Mouse (Mus musculus): ENCODE measurements around the gene Gng8. TPM values are rescaled to one million over a fixed set of nuclear protein-coding genes. Genes with fewer than 3 reads are reported as not detected.

Gene Gng8
- polyA plus RNA-seq, 1 experiment = not detected

- no peak for TF ChIP-seq POLR2A (IDR thresholded peaks at IDR 0.05; ENCODE audit: borderline replicate concordance, low read depth, low read length)
- TF ChIP-seq CTCF (IDR thresholded peaks at IDR 0.05; ENCODE audit: low read depth, low read length) = no peak
- H3K27ac ChIP-seq (ENCODE audit: insufficient read depth, low read depth, low read length) = no peak overlapping the region
- H3K4me3 ChIP-seq (ENCODE audit: insufficient read depth, low read length) = no peak overlapping the region
- H3K4me1 ChIP-seq (ENCODE audit: control insufficient read depth, insufficient read depth, low read length) = no peaks in the 10 kb centered on the region
Measured at GRCm38 (mm10) chr7:16851636-16852035, 40.0 kb upstream of the Gng8 start.

GRCm38 (mm10) chr7:16853302-16853831 lies 38.2 kb upstream of the Gng8 start:
- Histone ChIP-seq H3K27ac (ENCODE audit: insufficient read depth, low read depth, low read length) (no peak overlapping the region), H3K4me1 (ENCODE audit: control insufficient read depth, insufficient read depth, low read length) (no peaks in the 10 kb centered on the region), H3K4me3 (ENCODE audit: insufficient read depth, low read length) (no peak overlapping the region)
- no peak for TF ChIP-seq POLR2A (IDR thresholded peaks at IDR 0.05; ENCODE audit: borderline replicate concordance, low read depth, low read length)
- TF ChIP-seq CTCF (IDR thresholded peaks at IDR 0.05; ENCODE audit: low read depth, low read length) = no peak

DNA sequence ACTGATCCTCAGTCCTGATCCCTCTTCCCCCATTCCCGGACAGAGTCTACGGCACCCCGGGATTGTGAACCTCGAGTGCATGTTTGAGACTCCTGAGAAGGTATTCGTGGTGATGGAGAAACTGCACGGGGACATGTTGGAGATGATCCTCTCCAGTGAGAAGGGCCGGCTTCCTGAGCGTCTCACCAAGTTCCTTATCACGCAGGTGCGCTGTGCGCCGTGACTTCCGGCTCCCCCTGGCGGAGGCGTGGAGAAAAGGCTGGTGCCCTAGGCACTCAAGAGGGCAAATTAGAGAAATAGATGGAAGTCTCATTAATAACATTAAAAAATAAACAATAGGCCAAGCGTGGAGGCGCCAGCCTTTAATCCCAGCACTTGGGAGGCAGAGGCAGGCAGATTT lies 33.2 kb upstream of the Gng8 start:
- Histone ChIP-seq H3K27ac (ENCODE audit: insufficient read depth, low read depth, low read length) (no peak overlapping the region), H3K4me1 (ENCODE audit: control insufficient read depth, insufficient read depth, low read length) (no peaks in the 10 kb centered on the region), H3K4me3 (ENCODE audit: insufficient read depth, low read length) (no peak overlapping the region)
- TF ChIP-seq POLR2A (IDR thresholded peaks at IDR 0.05; ENCODE audit: borderline replicate concordance, low read depth, low read length) (no peak), CTCF (IDR thresholded peaks at IDR 0.05; ENCODE audit: low read depth, low read length) (0 out of 2 replicates have a peak, but pooled peaks have one; percentile 35)

GRCm38 (mm10) chr7:16859902-16860651 lies 31.5 kb upstream of the Gng8 start:
- no peak overlapping the region for H3K27ac ChIP-seq (ENCODE audit: insufficient read depth, low read depth, low read length)
- TF ChIP-seq CTCF (IDR thresholded peaks at IDR 0.05; ENCODE audit: low read depth, low read length) = no peak
- TF ChIP-seq POLR2A (IDR thresholded peaks at IDR 0.05; ENCODE audit: borderline replicate concordance, low read depth, low read length) = no peak
- no peaks in the 10 kb centered on the region for H3K4me1 ChIP-seq (ENCODE audit: control insufficient read depth, insufficient read depth, low read length)
- no peak overlapping the region for H3K4me3 ChIP-seq (ENCODE audit: insufficient read depth, low read length)

GRCm38 (mm10) chr7:16867488-16867887 lies 24.1 kb upstream of the Gng8 start:
- Histone ChIP-seq H3K27ac (ENCODE audit: insufficient read depth, low read depth, low read length) (no peak overlapping the region), H3K4me1 (ENCODE audit: control insufficient read depth, insufficient read depth, low read length) (no peaks in the 10 kb centered on the region), H3K4me3 (ENCODE audit: insufficient read depth, low read length) (no peak overlapping the region)
- TF ChIP-seq CTCF (IDR thresholded peaks at IDR 0.05; ENCODE audit: low read depth, low read length) (no peak), POLR2A (IDR thresholded peaks at IDR 0.05; ENCODE audit: borderline replicate concordance, low read depth, low read length) (no peak)

DNA sequence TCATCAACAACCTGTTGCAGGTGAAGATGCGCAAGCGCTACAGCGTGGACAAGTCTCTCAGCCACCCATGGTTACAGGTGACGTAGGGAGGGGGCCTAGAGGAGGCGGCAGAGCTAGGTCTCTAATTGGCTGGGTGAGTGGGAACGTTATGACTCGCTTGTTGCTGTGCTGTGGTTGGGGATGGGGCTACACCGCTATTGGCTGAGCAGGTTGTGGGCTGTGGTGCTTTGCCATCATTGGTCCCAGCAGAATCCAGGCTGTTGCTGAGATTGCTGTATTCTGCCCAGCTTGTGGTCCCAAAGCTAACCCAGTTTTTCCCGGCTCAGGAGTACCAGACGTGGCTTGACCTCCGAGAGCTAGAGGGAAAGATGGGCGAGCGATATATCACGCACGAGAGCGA lies 22.1 kb upstream of the Gng8 start:
- H3K4me1 ChIP-seq (ENCODE audit: control insufficient read depth, insufficient read depth, low read length) = no peaks in the 10 kb centered on the region
- H3K4me3 ChIP-seq (ENCODE audit: insufficient read depth, low read length) = no peak overlapping the region
- TF ChIP-seq CTCF (IDR thresholded peaks at IDR 0.05; ENCODE audit: low read depth, low read length) = no peak
- TF ChIP-seq POLR2A (IDR thresholded peaks at IDR 0.05; ENCODE audit: borderline replicate concordance, low read depth, low read length) = no peak
- H3K27ac ChIP-seq (ENCODE audit: insufficient read depth, low read depth, low read length) = no peak overlapping the region

GRCm38 (mm10) chr7:16871600-16871999 lies 20.0 kb upstream of the Gng8 start:
- Histone ChIP-seq H3K4me1 (ENCODE audit: control insufficient read depth, insufficient read depth, low read length) (no peaks in the 10 kb centered on the region), H3K27ac (ENCODE audit: insufficient read depth, low read depth, low read length) (no peak overlapping the region), H3K4me3 (ENCODE audit: insufficient read depth, low read length) (no peak overlapping the region)
- no peak for TF ChIP-seq CTCF (IDR thresholded peaks at IDR 0.05; ENCODE audit: low read depth, low read length)
- TF ChIP-seq POLR2A (IDR thresholded peaks at IDR 0.05; ENCODE audit: borderline replicate concordance, low read depth, low read length) = no peak

DNA sequence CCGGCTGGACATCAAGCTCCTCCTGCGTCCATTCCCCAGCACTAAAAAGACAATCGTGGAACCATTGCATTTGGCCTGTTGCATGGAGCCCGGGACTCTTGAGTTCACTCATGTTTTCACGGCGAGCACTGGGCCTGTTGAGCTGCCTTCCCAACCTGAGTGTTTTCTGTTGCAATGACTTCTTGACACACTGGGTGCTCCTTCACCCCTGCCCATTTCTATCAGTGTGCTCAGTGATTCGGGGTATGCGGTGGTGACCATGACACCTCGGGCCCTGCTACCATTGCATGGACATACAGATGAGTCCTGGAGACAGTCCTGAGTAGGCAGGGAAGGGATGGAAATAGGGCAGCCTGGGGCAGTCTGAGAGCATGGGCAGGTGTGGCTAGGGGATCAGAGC lies 19.1 kb upstream of the Gng8 start:
- TF ChIP-seq CTCF (IDR thresholded peaks at IDR 0.05; ENCODE audit: low read depth, low read length) (no peak), POLR2A (IDR thresholded peaks at IDR 0.05; ENCODE audit: borderline replicate concordance, low read depth, low read length) (no peak)
- Histone ChIP-seq H3K27ac (ENCODE audit: insufficient read depth, low read depth, low read length) (no peak overlapping the region), H3K4me3 (ENCODE audit: insufficient read depth, low read length) (no peak overlapping the region), H3K4me1 (ENCODE audit: control insufficient read depth, insufficient read depth, low read length) (no peaks in the 10 kb centered on the region)

GRCm38 (mm10) chr7:16873392-16873791 lies 18.2 kb upstream of the Gng8 start:
- H3K4me1 ChIP-seq (ENCODE audit: control insufficient read depth, insufficient read depth, low read length) = no peaks in the 10 kb centered on the region
- H3K27ac ChIP-seq (ENCODE audit: insufficient read depth, low read depth, low read length) = no peak overlapping the region
- no peak for TF ChIP-seq POLR2A (IDR thresholded peaks at IDR 0.05; ENCODE audit: borderline replicate concordance, low read depth, low read length)
- no peak for TF ChIP-seq CTCF (IDR thresholded peaks at IDR 0.05; ENCODE audit: low read depth, low read length)
- H3K4me3 ChIP-seq (ENCODE audit: insufficient read depth, low read length) = no peak overlapping the region

DNA sequence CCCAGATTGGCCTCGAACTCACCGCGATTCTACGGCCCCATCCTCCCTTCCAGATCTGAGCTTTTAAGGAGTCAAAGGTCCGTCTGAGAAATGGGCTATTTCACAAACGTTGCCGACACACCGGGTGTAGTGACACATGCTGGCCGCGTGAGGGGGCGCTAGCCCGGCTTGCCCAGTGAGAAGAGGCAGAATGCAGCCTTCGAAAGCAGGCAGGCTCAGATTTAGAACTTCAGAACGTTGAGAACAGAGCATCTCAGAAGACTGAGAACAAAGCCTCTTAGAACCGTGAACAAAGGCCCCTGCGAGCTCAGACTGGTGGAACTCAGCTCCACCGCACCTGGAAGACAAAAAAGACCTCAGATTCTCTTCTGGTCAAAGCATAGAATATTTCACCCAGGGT lies 17.4 kb upstream of the Gng8 start:
- TF ChIP-seq POLR2A (IDR thresholded peaks at IDR 0.05; ENCODE audit: borderline replicate concordance, low read depth, low read length) = no peak
- peak; percentile 95 for TF ChIP-seq CTCF (IDR thresholded peaks at IDR 0.05; ENCODE audit: low read depth, low read length)

More for the DNA sequence above, 17.4 kb upstream of the Gng8 start:
- peak overlapping the region; percentile 67 for H3K27ac ChIP-seq (ENCODE audit: insufficient read depth, low read depth, low read length)
- no peaks in the 10 kb centered on the region for H3K4me1 ChIP-seq (ENCODE audit: control insufficient read depth, insufficient read depth, low read length)
- H3K4me3 ChIP-seq (ENCODE audit: insufficient read depth, low read length) = peak overlapping the region; percentile 53

Measured in bone marrow macrophage, adult 2 months (primary cell).